Mouse (Mus musculus) neural tube, embryonic 14.5 days (tissue): Measurements from ENCODE around the gene Frmd4a. TPM values are rescaled to one million over a fixed set of nuclear protein-coding genes. Genes with fewer than 3 reads are reported as not detected.

Experiments
- ATAC-seq: fragments of 200-750 bp; cut with Nextera tagmentation; 2 replicates; pipeline ENCODE4 v1.8.0; 2017; ENCODE audit warnings: low read depth, mild to moderate bottlenecking, moderate TSS enrichment, moderate library complexity
- H3K27ac ChIP-seq: fragments of 300-500 bp; sonication (generic); 2 replicates; pipeline ENCODE4 v1.5.1; 2014; ENCODE audit warnings: low read depth, mild to moderate bottlenecking, control low read depth, low read length, moderate library complexity, mixed read lengths
- H3K27me3 ChIP-seq: fragments of 300-500 bp; sonication (generic); 2 replicates; pipeline ENCODE4 v1.6.1; 2014; ENCODE audit warnings: low read length; ENCODE audit not compliant: control insufficient read depth, insufficient read depth
- H3K36me3 ChIP-seq: fragments of 300-500 bp; sonication (generic); 2 replicates; pipeline ENCODE4 v1.6.1; 2014; ENCODE audit warnings: low read length, mixed read lengths; ENCODE audit not compliant: control insufficient read depth, insufficient read depth
- H3K4me1 ChIP-seq: fragments of 300-500 bp; sonication (generic); 2 replicates; pipeline ENCODE4 v1.6.1; 2014; ENCODE audit warnings: low read length; ENCODE audit not compliant: control insufficient read depth, insufficient read depth
- H3K4me2 ChIP-seq: fragments of 300-500 bp; sonication (generic); 2 replicates; pipeline ENCODE4 v1.6.1; 2014; ENCODE audit warnings: mild to moderate bottlenecking, low read depth, low read length, control low read depth
- H3K4me3 ChIP-seq: fragments of 300-500 bp; sonication (generic); 2 replicates; pipeline ENCODE4 v1.5.1; 2014; ENCODE audit warnings: low read depth, low read length, control low read depth, mixed read lengths
- H3K9ac ChIP-seq: fragments of 300-500 bp; sonication (generic); replicated peaks from 2 replicates; pipeline ENCODE4 v1.6.1; 2014; ENCODE audit warnings: low read depth, mild to moderate bottlenecking, control low read depth, low read length, mixed read lengths
- H3K9me3 ChIP-seq: fragments of 300-500 bp; sonication (generic); 2 replicates; pipeline ENCODE4 v1.6.1; 2016; ENCODE audit warnings: low read length; ENCODE audit not compliant: control insufficient read depth
- WGBS: fragments of 180-500 bp; shearing (Covaris S2); extraction: QIAGEN DNeasy Blood & Tissue Kit; methylation state at CpG from one replicate; pipeline ENCODE4 v1.1.7; 2014; 5-methylcytosine and 5-hydroxymethylcytosine counted together
- polyA plus RNA-seq: library from polyadenylated mRNA; unstranded; fragments of >200 nt; fragmentation: Nextera tagmentation; extraction: Ambion mirVana; gene quantifications from 2 replicates; pipeline ENCODE4 v1.2.1, GENCODE M21; 2014

Gene Frmd4a
- polyA plus RNA-seq, 1 experiment from 2014 or later = 67.4 TPM

GRCm38 (mm10) chr2:4562826-4563225, 545.3 kb downstream of the Frmd4a start:
- peak overlapping the region; percentile 11; the same call in 1 of the 2 replicates for H3K4me2 ChIP-seq
- H3K9me3 ChIP-seq = no peaks in the 10 kb centered on the region
- H3K4me1 ChIP-seq = peaks cover 16% of the 10 kb centered on the region
- no peaks in the 10 kb centered on the region for H3K27me3 ChIP-seq
- WGBS = 74% methylated on average over 5 of the region's 5 CpGs
- peaks cover 17% of the 10 kb centered on the region for H3K36me3 ChIP-seq
- ATAC-seq = no peak
- H3K27ac ChIP-seq = no peak overlapping the region
- H3K9ac ChIP-seq = no peak overlapping the region
- no peak overlapping the region for H3K4me3 ChIP-seq

GRCm38 (mm10) chr2:4563322-4563721, 545.8 kb downstream of the Frmd4a start:
- Histone ChIP-seq H3K4me3 (no peak overlapping the region), H3K4me1 (peaks cover 13% of the 10 kb centered on the region)

GRCm38 (mm10) chr2:4566260-4566955, 548.9 kb downstream of the Frmd4a start:
- Histone ChIP-seq H3K9me3 (no peaks in the 10 kb centered on the region), H3K27ac (no peak overlapping the region), H3K9ac (no peak overlapping the region), H3K4me2 (no peak overlapping the region), H3K36me3 (peaks cover 17% of the 10 kb centered on the region), H3K4me3 (no peak overlapping the region), H3K27me3 (no peaks in the 10 kb centered on the region), H3K4me1 (0 out of 2 replicates have a peak, but pooled peaks cover 2% of the 10 kb centered on the region)
- WGBS = 92% methylated on average over 4 of the region's 4 CpGs
- ATAC-seq = no peak

More at GRCm38 (mm10) chr2:4563322-4563721, 545.8 kb downstream of the Frmd4a start:
- no peak overlapping the region for H3K4me2 ChIP-seq
- H3K9ac ChIP-seq = no peak overlapping the region
- H3K9me3 ChIP-seq = no peaks in the 10 kb centered on the region
- no peaks in the 10 kb centered on the region for H3K27me3 ChIP-seq
- ATAC-seq = no peak
- 60% methylated on average over 1 of the region's 1 CpGs for WGBS
- no peak overlapping the region for H3K27ac ChIP-seq
- peaks cover 17% of the 10 kb centered on the region for H3K36me3 ChIP-seq

- H3K9ac ChIP-seq = no peak overlapping the region
- no peaks in the 10 kb centered on the region for H3K27me3 ChIP-seq
- no peak for ATAC-seq
- no peak overlapping the region for H3K4me3 ChIP-seq
- H3K27ac ChIP-seq = no peak overlapping the region
- H3K9me3 ChIP-seq = no peaks in the 10 kb centered on the region
- H3K36me3 ChIP-seq = peaks cover 17% of the 10 kb centered on the region
- H3K4me2 ChIP-seq = no peak overlapping the region
- H3K4me1 ChIP-seq = no peaks in the 10 kb centered on the region
- 94% methylated on average over 9 of the region's 9 CpGs for WGBS
These were observed 549.6 kb downstream of the Frmd4a start for GRCm38 (mm10) chr2:4566956-4567680.

- Histone ChIP-seq H3K36me3 (peaks cover 28% of the 10 kb centered on the region), H3K4me2 (no peak overlapping the region), H3K4me3 (no peak overlapping the region), H3K4me1 (no peaks in the 10 kb centered on the region), H3K27ac (no peak overlapping the region), H3K9me3 (no peaks in the 10 kb centered on the region), H3K27me3 (no peaks in the 10 kb centered on the region), H3K9ac (no peak overlapping the region)
- peak; percentile 29; the same call in 1 of the 2 replicates for ATAC-seq
- WGBS = 82% methylated on average over 5 of the region's 5 CpGs
These were observed 551.5 kb downstream of the Frmd4a start for GRCm38 (mm10) chr2:4568967-4569366.

- no peak overlapping the region for H3K27ac ChIP-seq
- 82% methylated on average over 10 of the region's 10 CpGs for WGBS
- ATAC-seq = no peak
- no peak overlapping the region for H3K9ac ChIP-seq
- 0 out of 2 replicates have a peak, but pooled peaks cover 2% of the 10 kb centered on the region for H3K4me1 ChIP-seq
- no peaks in the 10 kb centered on the region for H3K27me3 ChIP-seq
- peaks cover 28% of the 10 kb centered on the region for H3K36me3 ChIP-seq
- no peak overlapping the region for H3K4me2 ChIP-seq
- no peaks in the 10 kb centered on the region for H3K9me3 ChIP-seq
- H3K4me3 ChIP-seq = no peak overlapping the region
These were observed 552.8 kb downstream of the Frmd4a start for GRCm38 (mm10) chr2:4570186-4570861.

- H3K4me2 ChIP-seq = no peak overlapping the region
- WGBS = 83% methylated on average over 7 of the region's 7 CpGs
- no peaks in the 10 kb centered on the region for H3K9me3 ChIP-seq
- H3K36me3 ChIP-seq = peaks cover 12% of the 10 kb centered on the region
- no peaks in the 10 kb centered on the region for H3K27me3 ChIP-seq
- no peak overlapping the region for H3K9ac ChIP-seq
- H3K4me1 ChIP-seq = 0 out of 2 replicates have a peak, but pooled peaks cover 4% of the 10 kb centered on the region
- no peak overlapping the region for H3K4me3 ChIP-seq
- no peak for ATAC-seq
- H3K27ac ChIP-seq = no peak overlapping the region
These were observed 555.2 kb downstream of the Frmd4a start for GRCm38 (mm10) chr2:4572498-4573263.

- Histone ChIP-seq H3K9ac (no peak overlapping the region), H3K4me3 (no peak overlapping the region), H3K36me3 (peaks cover 10% of the 10 kb centered on the region), H3K9me3 (no peaks in the 10 kb centered on the region), H3K4me2 (no peak overlapping the region), H3K4me1 (peaks cover 7% of the 10 kb centered on the region; the same call in 1 of the 2 replicates), H3K27ac (no peak overlapping the region), H3K27me3 (no peaks in the 10 kb centered on the region)
- no peak for ATAC-seq
- WGBS = 66% methylated on average over 4 of the region's 4 CpGs
These were observed 555.9 kb downstream of the Frmd4a start for GRCm38 (mm10) chr2:4573386-4573785.
